Mouse (Mus musculus) mature B cell (primary cell): ENCODE results near the gene 1700049E17Rik1.
"Not testable (repeated sequence)": the region's sequence is repeated elsewhere in the genome, so short reads cannot be mapped to it uniquely, and the experiment has no call there.

ENCODE experiments used
- in situ Hi-C: fragments of 300-500 bp; cut with MboI; formaldehyde crosslinking; loops from 2 replicates; pipeline ENCODE4 v1.14.3; 2019

The 1700049E17Rik1 gene

GRCm38 (mm10) chr14:41924649-41925048 is at the start of gene 1700049E17Rik1:
Gene 1700049E17Rik1, plus strand, starts transcription at chr14:41924949.
- in situ Hi-C loops = not testable (repeated sequence)

- in situ Hi-C loops = not testable (repeated sequence)
These were observed 17.6 kb upstream of the 1700049E17Rik1 start, which contains the start of gene Gm7980 for GRCm38 (mm10) chr14:41907190-41907589. Gene Gm7980, minus strand, starts transcription at chr14:41907290.

- in situ Hi-C loops = not testable (repeated sequence)
These were observed 18.9 kb downstream of the 1700049E17Rik1 start, which contains the start of gene 1700024B05Rik for GRCm38 (mm10) chr14:41943695-41944094. Gene 1700024B05Rik, plus strand, starts transcription at chr14:41943995.

- in situ Hi-C loops = not testable (repeated sequence)
These were observed 39.3 kb downstream of the 1700049E17Rik1 start for GRCm38 (mm10) chr14:41964095-41964494.

GRCm38 (mm10) chr14:41967827-41968226 is 43.1 kb downstream of the 1700049E17Rik1 start, which contains the start of gene Gm6401:
Gene Gm6401, minus strand, starts transcription at chr14:41967927.
- in situ Hi-C loops = not testable (repeated sequence)

GRCm38 (mm10) chr14:41968596-41968995 is 43.8 kb downstream of the 1700049E17Rik1 start:
- in situ Hi-C loops = not testable (repeated sequence)
